Mouse (Mus musculus) heart, adult 18-20 months (tissue): ENCODE measurements at regions not wholly inside any gene's neighbourhood (a gene's known extent, or its start where the extent isn't known, plus 50 kb on each side); places are given as distances from the start of the nearest gene placed in this dataset.

Source experiments
- DNase-seq, 2 experiments: peaks; one replicate each; pipeline ENCODE4 v3.0.0; 2021 to 2022; ENCODE audit warnings: mixed read lengths in 1 of 2

DNA sequence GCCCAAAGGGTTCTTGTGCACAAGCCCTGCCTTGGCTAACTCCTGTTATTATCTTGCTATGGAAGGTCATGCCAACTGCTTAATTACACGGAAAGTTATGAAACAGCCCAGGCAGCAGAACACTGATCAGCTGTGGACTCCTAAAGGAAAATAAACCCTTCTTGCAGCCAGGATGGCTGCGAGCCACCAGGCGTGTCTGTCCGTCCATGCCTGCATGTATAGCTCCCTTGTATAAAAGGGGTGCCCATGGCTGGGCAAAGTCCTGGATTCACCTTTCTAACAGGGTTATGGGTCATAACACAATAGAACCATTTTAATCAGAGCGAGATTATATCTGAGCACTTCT, 169.9 kb upstream of the Map3k1 start:
- DNase-seq = no peak

DNA sequence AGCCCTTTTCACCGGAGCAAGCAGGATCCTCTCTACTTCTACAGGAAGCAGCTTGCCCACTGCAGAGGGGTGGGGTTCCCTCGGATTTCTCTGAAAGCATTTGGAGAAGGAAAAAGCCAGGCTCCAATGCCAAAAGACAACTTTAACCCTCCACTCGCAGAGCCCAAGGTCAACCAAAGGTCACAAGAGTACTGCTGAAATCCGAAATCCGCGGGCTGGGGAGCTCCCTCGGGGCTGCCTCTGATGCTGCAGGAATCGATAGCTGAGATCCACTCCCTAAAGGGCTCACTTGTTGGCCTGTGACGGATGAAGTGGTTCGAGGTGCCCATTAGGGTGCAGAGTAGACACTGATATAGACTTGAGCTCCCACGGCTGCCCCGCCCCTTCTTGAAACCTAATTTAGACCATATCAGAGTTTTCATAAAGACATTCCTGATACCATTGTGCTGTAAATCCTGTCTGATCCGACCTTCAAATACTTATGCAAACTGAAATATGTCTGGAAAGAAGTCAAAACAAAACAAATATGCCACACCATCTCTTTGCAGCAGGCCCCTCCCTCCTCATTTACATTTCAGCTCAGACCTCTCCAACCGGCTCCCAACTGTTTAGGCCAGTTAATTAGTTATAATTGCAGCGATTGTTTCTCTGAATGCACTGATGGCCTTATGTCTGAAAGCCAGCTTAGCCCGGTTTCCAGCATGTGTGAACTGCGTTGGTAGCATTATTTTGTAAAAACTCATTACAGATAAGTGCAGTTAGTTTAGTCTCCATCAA, 170.8 kb upstream of the Map3k1 start:
- peak; percentile 40 to 42 for DNase-seq

GRCm38 (mm10) chr13:111980205-111980595, 171.4 kb upstream of the Map3k1 start:
- DNase-seq = peak; percentile 22 to 28

DNA sequence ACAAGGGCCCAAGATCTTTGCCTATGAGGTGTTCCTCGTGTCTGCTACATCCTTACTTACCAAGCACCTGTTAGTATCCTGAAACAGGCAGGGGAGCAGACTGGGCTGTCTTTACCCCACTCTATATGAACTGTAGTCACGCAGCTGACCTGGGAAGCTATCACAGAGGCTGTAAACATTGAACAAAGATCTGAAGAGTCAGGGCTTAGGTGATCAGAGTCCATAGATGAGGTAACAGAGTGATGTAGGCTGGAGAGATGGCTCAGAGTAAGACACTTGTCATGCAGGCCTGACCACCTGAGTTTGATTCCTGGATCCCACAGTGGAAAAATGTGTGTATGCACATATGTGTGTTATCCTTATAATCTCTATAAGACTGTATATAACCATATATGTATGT, 172.3 kb upstream of the Map3k1 start:
- DNase-seq = no peak

- DNase-seq = no peak
These were observed 174.1 kb upstream of the Map3k1 start for GRCm38 (mm10) chr13:111982796-111983460.

DNA sequence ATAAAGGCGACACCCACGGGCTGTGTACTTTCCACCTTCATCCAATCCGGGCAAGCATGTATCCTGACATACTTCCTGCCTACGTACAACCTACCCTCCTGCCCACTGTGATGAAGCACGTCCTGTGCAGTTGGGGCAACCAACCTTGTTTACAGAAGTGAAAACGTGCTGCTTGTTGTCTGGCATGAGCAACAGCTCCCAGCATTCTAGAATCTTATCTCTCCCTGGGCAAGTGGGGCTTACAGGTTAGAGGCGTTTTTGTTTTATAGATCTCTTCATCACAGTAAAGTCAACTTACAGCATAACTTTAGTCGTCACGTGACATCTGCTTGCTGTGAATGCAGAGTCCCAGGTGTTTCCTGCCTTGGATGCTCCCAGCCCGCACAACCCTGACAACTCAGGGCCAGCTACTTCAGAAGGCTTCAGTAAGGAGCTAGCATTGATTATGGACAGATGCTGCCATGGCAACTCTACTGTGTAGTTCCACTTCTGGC, 175.3 kb upstream of the Map3k1 start:
- no peak for DNase-seq

- DNase-seq = no peak
These were observed 176.6 kb upstream of the Map3k1 start for GRCm38 (mm10) chr13:111985406-111985805.

GRCm38 (mm10) chr13:111986681-111987080, 177.9 kb upstream of the Map3k1 start:
- no peak for DNase-seq

GRCm38 (mm10) chr13:111987420-111987819, 178.6 kb upstream of the Map3k1 start:
- no peak for DNase-seq

DNA sequence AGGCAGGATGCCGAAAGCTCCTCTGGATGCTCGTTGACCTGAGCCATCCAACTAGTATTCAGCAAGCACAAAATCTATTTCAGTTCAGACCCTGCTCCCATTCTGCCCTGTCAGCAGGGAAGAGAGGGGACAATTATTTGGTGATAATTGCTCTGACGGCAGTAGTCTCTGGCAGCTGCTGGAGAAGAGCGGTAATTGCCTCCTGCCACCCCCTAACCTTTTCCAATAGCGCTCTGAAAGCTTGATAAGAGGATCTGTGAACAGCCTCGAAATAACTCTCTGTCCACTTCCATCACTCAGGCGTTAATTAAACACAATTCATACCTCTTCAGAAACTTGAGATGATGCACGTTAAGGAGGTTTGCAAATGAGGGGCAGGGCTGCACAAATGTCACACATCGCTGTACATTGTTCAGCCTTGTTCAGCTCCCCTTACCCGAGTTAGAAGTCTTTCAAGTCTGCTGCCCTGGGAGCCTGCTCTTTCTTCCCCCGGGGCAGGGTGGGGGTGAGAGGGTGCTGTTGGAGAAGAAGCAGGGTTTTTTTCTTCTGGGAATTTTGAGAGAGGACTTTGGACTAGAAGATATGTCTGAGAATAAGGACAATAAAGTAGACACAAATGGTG, 182.2 kb upstream of the Map3k1 start:
- no peak for DNase-seq

GRCm38 (mm10) chr13:111992075-111992847, 183.5 kb upstream of the Map3k1 start:
- no peak for DNase-seq

GRCm38 (mm10) chr13:111994862-111995490, 186.2 kb upstream of the Map3k1 start:
- no peak for DNase-seq

DNA sequence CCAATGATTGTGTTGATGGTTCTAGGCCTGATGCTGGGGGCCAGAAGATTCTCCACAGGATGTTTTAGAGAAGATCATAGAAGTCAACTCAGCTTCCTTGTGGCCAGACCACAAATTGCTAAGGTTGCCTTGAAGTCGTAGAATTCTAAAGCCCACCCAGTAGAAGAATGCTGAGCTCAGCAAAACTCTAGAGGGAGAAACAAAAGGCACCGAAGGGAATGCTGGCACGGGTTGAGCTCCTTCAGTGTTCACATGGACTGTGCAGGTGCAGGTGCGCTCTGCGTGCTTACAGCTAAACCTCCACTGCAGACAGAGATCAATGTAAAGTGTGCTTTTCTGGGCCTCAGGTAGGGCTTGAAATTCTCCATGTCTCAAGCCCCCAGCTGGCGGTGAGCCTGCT, 186.9 kb upstream of the Map3k1 start:
- DNase-seq = no peak

- peak; percentile 57 to 76 for DNase-seq
These were observed 188.1 kb upstream of the Map3k1 start for GRCm38 (mm10) chr13:111996910-111997309.

DNA sequence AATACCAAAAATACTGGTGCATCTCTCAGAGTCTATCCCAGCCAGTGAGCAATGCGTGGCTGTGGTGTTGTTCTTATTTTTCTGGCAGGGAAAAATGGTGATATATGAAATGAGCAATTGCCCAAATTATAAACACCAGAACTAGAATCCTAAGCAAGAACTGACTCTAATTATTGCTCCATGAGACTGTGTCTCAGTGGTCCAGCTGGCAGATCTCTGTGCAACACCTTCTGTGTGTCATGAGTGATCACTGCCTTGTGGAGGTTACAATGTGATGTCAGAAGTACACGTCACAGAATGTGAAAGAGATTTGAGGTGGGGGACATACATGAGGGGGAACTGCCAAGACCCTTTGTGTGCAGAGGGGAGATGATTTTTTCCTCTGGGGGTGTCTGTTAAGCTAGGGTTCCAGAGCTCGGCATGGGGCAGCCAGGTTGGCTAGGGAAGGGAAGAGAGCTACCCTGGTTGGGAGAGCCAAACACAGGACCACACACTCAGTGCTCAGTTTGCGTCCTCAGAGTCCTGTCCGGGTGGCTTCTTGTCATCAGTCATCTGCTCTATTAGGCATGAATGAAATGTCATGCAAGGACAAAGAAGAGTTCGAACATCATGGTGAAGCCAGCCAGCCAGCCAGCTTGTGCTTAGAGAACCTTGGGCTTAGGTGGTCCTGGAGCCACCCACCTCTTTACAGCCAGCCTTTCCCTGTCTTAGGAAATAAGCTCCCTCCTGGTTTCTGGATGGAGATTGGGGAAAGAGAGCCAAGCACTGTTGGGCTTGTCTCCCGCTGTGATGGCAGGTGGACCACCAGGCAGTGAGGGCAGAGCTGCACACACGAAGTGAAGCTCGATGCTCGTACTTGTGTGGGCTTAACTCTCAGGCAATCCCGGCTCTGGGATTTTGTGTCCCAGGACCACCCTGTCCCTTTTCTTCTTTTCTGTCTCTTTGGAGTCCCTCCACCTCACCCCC, 189.5 kb upstream of the Map3k1 start:
- no peak for DNase-seq

GRCm38 (mm10) chr13:111999647-112000292, 191.0 kb upstream of the Map3k1 start:
- DNase-seq = no peak

- no peak for DNase-seq
These were observed 191.5 kb upstream of the Map3k1 start for GRCm38 (mm10) chr13:112000293-112000665.

GRCm38 (mm10) chr13:112000696-112001095, 191.9 kb upstream of the Map3k1 start:
- no peak for DNase-seq

DNA sequence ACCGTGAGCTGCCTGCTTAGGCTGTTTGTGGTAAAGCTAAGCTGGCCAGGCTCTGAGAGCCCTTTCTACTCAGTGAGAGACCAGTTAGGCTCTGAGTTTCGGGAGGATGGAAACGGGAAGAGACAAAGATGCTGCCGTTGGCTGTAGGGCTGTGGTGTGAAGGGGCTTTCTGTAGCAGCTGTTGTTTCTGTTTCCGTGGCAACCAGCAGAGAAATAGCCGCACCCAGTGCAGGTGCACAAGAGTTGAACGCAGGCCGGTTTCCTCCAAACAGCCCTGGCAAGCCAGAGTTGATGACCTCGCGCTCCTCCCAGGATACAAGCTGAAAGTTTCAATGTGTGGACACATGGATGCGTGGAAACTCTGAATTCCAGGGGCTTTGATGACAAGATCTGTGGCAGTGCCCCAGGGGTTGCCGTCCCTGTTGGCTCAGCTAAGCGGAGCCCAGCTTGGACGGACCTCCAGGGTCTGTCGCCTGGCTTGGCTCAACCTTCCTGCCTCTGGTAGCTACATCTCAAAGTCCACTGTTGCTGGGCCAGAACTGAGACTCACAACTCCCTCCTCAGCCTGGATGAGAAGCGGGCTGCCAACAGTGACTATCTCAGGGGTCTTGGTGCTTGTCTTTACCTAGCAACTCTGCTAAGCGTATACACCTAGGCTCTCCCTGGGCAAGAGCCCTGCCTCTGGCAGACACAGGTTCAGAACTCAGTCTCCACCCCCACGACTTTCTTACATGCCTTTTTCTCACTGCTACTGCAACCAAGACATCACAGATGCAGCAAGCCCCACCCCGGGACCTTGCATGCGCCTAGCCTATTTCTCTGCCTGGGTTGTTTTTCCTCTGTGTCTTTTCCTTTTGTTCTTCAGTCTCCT, 192.6 kb upstream of the Map3k1 start:
- DNase-seq = peak; percentile 53 to 80
